Mouse (Mus musculus): ENCODE measurements around the gene Ddr2.
A peak's percentile ranks its signal among the peaks of the same experiment; 100 is the strongest.
"Not testable (repeated sequence)": the region's sequence is repeated elsewhere in the genome, so short reads cannot be mapped to it uniquely, and the experiment has no call there.

Gene Ddr2

DNA sequence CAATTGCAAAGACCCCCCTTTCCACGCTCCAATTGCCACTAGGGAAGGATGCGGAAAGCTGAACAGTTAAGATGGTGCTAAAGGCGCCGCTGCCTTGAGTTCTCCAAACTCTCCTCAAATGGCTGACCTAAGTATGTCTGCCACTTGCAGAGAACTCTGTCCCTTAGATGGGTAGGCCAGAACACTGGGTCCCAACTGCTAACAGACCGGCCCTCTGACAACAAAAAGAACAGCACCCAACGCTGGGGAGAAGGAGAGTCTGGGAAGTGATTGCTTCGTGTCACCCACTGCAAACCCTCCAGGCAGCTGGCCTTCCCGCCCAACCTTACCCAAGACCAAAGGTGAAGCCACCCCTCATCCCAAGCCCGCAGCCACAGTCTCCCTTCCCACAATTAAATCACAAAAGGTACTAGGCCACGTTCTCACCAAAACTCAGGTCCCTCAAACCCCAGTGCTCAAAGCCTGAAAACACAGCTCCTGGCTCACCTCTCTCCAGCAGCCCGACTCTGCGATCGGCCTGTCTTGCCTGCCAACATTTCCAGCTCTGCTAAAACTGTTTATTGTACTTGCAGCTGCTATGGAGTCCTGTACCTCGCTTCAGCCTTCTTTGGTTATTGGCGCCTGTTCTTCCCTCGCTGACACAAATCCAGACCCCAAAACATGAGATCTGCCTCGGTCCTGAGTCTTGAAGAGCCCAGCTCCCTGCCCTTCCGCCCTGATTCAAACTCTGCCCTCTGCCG lies 616 bp downstream of the Ddr2 start:
- DNase-seq (ENCODE audit: extremely low read depth, insufficient read length, low spot score), result peak; percentile 67

DNA sequence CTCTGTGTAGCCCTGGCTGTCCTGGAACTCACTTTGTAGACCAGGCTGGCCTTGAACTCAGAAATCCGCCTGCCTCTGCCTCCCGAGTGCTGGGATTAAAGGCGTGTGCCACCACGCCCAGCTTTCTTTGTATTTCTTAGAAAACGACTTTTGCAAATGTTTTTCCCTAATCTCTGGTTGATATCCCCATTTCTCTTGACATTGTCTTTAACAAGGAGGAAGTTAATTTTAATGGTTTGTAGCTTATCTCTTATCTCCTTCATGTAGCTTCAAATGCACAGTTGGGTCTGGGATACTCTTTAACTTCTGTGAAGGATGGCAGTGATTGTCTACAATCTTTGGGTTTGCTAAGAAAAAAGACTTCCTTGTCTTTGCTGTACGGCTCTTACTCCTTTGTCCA lies 7.7 kb downstream of the Ddr2 start:
- not testable (repeated sequence) for DNase-seq (ENCODE audit: extremely low read depth, insufficient read length, low spot score)

DNA sequence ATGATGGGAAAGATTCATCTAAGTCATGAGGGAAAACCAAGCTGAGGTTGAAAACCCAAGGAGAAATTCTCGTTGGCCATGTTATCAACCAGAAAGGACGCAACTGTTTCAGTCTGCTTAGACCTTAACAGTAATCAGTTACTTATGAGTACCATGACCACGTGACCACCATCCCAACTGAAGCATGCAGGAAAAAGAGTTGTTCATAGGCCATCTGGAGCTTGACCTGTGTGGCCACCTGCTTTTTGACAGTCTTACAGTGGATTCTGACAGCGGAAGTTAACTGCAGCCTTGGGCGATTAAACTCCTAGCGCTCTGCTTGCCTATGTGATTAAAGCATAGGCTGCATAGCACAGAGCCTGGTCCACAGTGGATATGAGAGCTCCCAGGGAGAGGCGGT lies 23.9 kb downstream of the Ddr2 start:
- DNase-seq (ENCODE audit: extremely low read depth, insufficient read length, low spot score), result no peak

DNA sequence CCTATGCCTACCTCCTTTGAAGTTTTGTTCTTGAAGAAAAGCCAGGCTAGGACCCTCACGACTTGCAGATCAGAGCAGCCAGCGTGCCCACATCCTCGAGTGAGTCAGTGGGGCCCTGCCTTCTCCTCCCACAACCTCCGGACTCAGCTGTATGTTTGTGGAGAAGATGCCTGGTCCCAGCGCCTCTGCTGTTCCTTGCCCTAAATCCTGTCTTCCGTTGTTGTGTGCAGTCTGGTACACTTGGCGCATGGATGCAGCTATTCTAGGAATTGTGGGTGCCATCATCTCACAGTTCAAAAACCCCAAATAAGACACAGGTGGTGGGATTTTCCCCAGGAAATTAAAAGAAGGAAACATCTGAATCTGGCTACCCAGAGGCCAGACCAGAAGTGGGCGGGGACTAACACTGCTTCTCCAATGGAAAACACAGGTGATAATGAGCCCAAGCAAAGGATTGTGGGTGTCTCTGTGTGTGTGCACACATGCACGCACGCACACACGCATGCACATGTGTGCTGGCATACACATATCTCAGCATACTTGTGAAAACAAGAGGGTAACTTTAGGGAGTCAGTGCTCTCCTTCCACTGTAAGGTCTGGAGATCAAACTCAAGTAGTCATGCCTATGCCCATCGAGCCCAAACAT lies 26.3 kb downstream of the Ddr2 start:
- DNase-seq (ENCODE audit: extremely low read depth, insufficient read length, low spot score), result no peak

DNA sequence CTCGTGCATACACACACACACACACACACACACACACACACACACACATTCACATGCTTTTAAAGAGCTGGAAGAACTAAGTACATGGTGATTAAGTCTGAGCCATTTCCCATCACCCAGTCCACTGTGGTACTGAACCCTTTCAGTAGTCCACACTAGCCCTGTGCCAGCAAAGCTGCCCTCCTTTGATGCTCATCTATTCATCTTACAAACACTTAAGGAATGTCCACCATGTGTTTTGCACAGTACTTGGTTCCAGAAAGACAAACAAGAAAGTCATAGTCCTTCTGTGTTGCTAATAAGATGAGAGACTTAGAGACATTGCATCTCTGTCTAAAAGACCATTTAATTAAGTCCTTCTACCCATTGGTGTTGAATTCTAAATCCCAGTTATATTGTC lies 29.7 kb downstream of the Ddr2 start:
- peak; percentile 45 for DNase-seq (ENCODE audit: extremely low read depth, insufficient read length, low spot score)

DNA sequence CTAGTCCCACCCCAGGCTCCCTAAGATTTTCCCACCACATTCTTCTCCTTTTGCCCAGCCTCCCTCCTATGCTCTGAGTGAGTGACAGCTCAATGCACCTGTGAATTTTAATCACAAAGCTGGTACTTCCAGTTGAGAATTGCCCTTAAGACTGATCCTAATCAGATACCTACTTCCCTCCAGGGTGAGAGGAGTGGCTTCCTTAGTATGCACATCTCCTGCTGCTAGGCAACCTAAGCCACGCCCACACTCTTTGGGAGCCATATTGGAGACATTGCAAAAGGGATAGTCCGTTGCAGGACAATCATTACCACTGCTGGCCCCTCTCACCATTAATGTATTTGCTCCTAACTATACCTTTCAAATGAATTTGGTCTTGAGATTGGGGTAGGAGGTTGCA lies 31.1 kb downstream of the Ddr2 start:
- no peak for DNase-seq (ENCODE audit: extremely low read depth, insufficient read length, low spot score)

DNA sequence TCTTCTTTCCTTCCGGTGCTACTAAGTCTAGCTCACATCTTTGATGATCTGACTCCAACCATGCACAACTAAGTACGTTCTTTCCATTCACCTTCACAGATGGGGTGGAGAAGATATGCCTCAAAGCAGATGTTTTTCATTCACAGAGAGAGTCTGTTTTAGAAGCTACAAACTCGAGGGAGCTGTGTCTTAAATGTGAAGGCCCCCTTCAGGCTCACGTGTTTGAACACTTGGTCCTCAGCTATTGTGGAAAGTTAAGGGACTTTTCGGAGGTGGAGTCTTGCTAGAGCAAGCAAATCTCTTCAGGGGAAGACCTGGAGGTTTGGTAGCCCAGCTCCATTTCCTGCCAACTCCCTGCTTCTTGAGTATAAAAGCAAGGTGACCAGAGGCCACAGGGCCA lies 34.2 kb downstream of the Ddr2 start:
- no peak for DNase-seq (ENCODE audit: extremely low read depth, insufficient read length, low spot score)

DNA sequence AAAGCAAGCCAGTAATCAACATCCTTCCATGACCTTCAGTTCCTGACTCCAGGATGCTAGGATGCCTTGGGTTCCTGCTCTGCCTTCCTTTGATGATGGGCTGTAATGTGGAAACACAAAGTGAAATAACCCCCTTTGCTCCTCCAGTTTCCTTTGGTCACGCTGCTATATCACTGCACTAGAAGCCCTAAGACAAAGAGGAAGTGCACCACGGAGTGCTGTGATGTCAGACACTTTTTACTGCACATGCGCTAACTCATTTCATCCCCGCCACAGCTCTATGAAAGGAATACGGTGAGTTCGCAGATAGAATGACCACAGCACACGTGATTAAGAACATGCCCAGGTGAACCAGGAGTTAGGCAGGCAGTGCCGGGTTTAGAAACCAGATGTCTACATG lies 36.8 kb downstream of the Ddr2 start:
- DNase-seq (ENCODE audit: extremely low read depth, insufficient read length, low spot score), result no peak

DNA sequence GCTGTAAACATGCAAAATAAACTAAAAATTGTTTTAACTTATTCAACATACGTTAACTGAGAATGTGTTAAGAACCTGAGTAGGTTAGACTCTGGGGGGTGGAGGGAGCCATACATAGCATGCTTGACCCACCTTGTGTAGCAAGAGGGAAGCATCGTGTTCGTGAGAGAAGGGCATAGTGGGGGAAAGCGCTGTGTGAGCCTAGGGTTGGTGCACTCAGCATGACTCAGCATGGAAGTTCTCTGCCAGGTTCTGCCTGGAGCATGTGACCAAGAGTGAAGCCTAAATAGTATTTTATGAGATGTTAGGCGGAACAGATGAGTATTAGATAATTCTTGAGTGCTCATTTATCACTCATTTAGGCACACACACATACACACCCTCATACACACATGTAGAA lies 41.4 kb downstream of the Ddr2 start:
- no peak for DNase-seq (ENCODE audit: extremely low read depth, insufficient read length, low spot score)

DNA sequence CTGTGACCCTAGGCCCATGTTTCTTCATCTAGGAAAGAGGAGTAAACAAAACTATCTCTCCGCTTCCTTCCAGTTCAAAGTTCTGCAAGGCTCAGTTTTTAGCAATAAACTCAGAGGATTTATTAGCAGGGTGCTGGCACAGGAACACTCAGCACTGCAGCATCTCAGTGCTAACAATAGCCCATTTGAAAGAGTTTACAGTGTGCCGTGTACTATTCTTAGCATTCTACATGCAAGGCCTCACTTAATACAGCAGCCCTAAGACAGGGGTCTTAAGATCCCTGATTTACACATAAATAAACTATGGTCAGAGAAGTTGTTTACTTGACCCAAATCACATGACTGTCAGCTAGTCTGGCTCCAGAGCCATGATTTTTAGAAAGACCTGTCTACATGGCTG lies 44.6 kb downstream of the Ddr2 start:
- DNase-seq (ENCODE audit: extremely low read depth, insufficient read length, low spot score), result no peak

DNA sequence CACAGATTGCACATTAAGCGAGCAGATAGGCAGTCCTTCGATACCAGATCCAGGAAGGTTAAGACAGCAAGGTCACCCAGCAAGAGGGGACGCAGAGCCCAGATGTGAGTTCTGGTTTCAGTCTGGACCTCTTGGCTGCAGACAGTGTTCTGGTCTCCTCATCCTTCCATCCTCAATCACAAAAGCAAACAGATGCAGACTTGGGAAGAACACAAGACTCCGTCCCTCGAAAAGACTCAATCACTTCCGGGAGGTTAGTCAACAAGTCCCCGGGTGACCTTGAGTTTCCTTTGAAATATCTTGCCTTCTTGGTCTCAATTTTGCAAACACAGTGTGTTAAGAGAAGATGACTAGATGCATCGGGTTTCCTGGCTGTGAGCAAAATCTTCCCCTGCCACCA lies 45.6 kb downstream of the Ddr2 start:
- no peak for DNase-seq (ENCODE audit: extremely low read depth, insufficient read length, low spot score)

DNA sequence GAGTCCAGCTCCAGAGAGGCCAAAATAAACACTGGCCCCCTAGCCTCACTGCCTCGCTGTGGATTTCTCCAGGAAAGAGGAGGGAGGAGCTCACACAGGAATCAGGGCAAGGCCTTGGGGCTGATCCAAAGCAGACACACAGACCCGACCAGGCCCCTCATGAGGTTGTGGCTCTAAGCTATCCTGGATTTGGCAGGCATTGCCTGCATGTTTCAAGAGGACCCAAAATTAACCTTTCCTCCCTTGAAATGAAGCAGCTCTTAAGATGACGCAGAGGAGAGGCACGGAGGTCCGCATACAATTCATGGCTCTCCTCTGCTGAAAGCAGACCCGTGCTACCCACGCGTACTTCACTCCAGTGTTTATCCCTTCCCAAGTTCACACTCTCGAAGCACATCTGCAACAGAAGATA lies 46.5 kb downstream of the Ddr2 start:
- no peak for DNase-seq (ENCODE audit: extremely low read depth, insufficient read length, low spot score)

DNA sequence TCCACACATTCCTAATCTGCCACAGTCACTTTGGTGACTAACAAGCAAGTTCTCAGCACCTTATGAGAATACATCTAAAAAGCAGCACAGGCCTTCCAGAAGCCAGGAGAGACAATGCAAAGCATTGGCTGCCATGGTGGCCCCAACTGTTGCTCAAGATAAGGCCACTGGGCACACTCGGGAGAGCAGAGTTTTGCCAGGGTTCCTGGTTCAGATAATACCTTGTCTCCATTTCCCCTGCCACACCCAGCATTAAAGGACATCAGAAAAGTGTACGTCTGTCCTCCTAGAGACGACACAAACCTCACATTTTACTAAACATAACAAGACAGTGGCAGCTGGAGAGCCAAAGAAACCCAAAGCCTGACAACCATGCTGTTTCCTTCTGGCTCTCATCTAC lies 50.3 kb downstream of the Ddr2 start:
- no peak for DNase-seq (ENCODE audit: extremely low read depth, insufficient read length, low spot score)

DNA sequence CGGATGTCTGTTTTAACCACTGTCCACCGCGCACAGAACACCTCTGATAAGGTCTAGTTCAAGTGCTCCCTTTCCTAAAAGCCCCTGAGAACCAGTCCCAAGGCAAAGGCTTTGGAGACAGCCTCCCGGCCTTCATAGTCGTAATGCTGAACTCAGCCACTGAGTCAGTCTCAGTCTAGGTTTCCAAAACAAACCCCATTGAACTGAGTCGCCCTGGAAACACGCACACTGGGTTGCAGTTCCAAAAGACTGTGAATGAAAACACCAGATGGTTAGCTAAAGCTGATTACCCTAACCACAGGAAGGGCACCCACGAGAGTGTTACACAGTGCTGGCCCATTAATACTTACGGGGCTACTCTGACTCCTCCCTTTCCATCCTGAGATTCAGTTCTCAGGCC lies 51.2 kb downstream of the Ddr2 start:
- DNase-seq (ENCODE audit: extremely low read depth, insufficient read length, low spot score), result peak; percentile 43

DNA sequence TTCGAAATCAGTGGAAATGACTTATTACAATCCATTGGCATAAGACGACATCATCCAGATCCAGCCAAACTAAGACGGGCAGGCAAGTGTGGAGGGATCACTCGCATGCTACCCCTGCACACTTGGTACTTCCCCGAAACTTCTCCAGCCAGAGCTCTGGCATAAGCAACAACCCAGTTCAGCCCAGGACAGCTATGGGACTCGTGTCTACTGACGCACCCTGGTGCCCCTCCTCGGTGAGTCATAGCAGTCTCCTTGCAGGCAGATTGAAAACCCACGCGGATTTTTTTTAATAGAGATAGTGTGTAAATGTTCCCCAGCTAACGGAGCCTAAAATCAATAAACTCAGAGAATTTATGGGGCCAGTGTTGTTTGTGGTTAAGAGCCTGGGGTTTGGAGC lies 52.5 kb downstream of the Ddr2 start:
- peak; percentile 60 for DNase-seq (ENCODE audit: extremely low read depth, insufficient read length, low spot score)

DNA sequence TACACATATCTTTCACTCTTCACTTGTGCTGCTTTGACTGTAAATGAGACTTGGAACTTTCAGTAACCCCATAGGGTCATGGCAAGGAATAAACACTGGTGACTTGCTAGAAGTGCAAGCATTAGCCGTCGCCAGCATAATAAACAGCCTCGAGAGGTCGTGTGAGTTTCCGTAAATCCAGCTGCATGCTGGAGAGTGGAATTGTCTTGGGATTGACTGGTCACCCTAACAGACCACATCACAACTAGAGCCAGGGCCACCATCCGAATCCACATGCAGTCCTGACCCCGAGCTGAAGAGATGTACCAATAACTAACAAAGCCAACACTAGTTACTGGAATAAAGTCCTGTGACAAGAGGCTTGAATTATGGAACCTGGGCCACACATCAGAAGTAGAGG lies 53.0 kb downstream of the Ddr2 start:
- no peak for DNase-seq (ENCODE audit: extremely low read depth, insufficient read length, low spot score)

DNA sequence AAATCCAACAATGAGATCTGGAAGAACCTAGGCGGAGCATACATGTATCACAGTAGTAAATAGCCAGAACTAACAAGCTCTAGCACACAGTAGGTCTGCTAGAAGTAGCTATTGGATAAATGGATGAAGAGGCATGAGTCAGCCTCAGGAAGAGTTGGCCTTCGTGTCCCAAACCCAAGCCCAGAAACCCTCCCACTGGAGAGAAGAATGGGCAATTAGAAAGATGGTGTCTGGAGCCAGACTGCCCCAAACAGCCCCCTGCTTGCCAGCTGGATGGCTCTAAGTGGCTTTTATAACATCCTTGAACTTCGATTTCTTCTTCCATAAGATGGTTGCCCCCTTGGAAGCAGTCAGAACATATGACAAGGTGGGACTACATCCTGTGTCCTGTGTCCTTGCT lies 53.6 kb downstream of the Ddr2 start:
- no peak for DNase-seq (ENCODE audit: extremely low read depth, insufficient read length, low spot score)

DNA sequence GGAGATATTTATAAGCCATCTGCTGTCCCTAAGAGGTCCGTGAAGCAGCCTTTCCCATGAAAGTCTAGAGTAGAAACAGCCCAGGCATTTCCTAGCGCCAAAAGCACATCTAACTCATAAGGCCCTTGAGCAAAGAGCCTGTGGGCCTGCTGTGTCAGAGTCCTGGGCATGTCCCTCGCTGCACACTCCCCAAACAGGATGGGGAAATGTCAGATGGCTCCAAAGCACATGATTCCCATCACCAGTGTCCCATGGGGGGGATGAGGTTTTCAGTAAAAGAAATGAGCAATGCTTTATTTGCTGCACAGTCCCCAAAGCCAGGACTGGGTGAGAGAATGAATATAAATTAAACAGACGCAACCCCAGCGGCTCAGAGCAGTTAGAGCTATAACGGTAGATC lies 54.3 kb downstream of the Ddr2 start:
- DNase-seq (ENCODE audit: extremely low read depth, insufficient read length, low spot score), result no peak

DNA sequence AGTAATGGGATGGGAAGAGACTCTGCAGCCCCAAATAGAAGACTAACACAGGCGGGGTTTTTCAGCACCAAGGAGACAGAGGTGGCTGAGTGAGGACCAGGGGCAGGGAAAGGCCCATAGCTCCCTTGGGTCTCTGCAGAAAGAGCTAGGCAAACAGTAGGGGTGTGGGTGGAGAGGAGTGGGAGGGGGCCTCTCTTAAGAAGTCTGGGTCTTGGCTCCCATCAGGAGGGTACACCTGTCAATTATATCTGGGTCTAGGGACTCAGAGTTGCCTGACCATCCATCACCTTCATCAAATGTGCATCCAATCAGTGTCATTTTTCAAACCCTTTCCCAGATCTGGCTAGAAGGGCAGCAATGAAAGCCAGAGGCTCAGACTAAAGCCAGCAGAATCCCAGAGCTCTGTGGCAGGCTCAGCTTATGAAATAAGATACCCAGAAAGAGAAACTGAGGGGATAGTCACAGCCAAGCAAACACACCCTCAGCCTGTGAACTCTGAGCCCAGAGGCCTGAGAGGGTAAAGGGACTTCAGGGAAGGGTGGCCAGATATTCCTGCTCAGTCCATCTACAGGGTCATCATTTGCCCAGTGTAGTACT lies 58.0 kb downstream of the Ddr2 start:
- no peak for DNase-seq (ENCODE audit: extremely low read depth, insufficient read length, low spot score)

DNA sequence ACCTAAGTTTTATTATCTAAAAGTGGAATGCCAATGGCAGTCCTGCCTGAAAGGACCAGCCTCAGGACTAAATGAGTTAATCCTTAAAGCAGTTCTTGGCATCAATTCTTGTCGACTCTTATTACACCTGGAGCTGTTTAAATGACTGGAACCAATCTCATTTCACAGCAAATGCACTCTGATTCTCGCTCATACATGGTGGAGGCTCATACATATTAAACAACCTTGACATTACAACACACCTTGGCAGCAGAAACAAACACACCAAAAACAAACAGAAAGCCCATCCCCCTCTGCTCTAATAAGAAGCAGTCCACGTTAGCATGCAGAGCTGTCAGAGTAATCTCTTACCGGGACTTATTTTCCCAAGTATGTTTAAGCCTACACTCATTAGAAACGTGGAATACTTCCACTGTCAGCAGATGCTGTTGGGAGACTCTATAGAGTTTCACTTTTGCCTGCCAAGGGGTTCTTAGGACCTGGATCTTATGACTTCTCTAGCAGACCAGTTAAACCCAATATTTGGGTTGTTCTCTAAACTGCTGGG lies 58.9 kb downstream of the Ddr2 start:
- no peak for DNase-seq (ENCODE audit: extremely low read depth, insufficient read length, low spot score)

DNA sequence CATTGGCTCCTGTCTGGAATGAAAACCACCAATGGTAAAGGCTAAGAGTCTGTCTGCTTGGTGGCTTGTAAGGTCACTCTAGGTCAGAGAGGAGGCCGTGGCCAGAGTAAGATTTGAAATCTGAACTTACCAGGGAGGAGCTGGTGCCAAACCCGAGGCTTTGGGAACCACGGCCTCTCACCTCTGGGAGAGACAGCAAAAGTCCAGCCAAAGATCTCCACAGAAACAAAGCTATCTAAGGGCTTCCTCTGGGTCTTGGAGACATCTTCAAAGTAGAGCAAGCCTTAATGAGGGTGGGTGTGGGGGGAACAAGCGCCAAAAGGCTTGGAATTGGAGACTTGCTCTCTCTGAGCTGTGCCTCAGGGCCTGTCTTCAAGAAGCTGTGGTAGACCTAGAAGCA lies 62.1 kb downstream of the Ddr2 start:
- no peak for DNase-seq (ENCODE audit: extremely low read depth, insufficient read length, low spot score)
